Mouse (Mus musculus): Measurements from ENCODE around the gene Golga5. TPM values are rescaled to one million over a fixed set of nuclear protein-coding genes. Genes with fewer than 3 reads are reported as not detected.
"Not testable (repeated sequence)": the region's sequence is repeated elsewhere in the genome, so short reads cannot be mapped to it uniquely, and the experiment has no call there.

Golga5 gene
- polyA plus RNA-seq, 1 experiment from 2014 or later = 29.0 TPM

DNA sequence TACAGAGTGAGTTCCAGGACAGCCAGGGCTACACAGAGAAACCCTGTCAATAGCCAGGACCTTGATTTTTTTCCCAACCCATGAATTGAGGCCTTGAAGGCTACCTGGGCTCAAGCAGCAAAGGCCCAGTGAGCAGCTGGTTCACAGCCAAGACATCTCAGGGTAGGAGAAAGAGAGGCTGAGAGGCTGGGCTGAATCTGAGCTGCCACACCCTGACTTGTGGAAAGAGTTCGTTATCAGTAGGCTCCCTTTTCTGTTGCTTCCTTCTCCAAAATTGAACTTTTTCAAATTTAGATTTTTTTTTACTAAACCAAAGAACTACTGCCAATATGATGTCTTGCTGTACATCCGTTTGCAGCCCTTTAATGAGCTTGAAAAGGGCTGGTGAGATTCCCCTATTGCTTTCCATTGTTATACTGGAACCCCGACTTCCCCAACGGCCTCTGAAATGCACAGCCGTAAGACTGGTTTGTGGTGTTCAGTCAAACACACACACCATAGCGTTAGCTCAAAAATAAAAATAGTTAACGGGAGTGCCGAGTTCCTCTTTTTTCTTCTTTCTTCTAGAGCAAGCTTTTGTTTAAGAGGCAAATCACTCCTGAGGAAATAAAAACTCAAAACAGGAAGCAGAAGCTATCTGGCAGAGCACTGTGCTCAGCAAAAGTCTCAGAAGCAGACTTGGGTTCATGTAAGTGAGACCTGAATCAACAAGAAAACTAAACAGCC, 17.6 kb upstream of the Golga5 start:
- H3K36me3 ChIP-seq = no peaks in the 10 kb centered on the region
- H3K27ac ChIP-seq = peak overlapping the region; percentile 54; the same call in 1 of the 2 replicates
- H3K4me3 ChIP-seq (replicated peaks) = no peak overlapping the region
- peaks cover 9% of the 10 kb centered on the region; the same call in 1 of the 2 replicates for H3K4me1 ChIP-seq
- no peaks in the 10 kb centered on the region for H3K9me3 ChIP-seq
- no peak overlapping the region for H3K9ac ChIP-seq
- 75% methylated on average over 8 of the region's 8 CpGs for WGBS
- no peaks in the 10 kb centered on the region for H3K27me3 ChIP-seq (replicated peaks)
- ATAC-seq (ENCODE audit: insufficient read depth, low FRiP score, low read depth) = no peak
- no peak overlapping the region for H3K4me2 ChIP-seq

DNA sequence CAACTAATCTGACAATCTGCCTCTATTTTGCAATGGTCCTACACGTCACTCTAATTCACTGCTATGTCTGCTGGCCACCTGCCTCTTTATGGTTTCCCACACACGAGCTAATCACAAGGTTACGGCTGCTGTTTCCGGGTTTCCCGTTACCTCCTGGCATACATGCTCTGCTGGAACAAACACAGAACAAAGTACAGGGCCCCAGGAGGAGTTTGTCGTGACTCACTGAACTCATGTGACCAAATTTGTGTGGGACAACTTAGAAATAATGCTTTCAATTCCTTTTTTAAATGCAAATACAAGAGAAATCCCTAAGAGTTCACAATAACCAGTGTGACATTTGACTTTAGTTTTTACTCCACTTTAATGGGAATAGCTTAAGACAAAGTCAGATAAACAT, 15.4 kb upstream of the Golga5 start:
- Histone ChIP-seq H3K27me3 (replicated peaks) (no peaks in the 10 kb centered on the region), H3K36me3 (no peaks in the 10 kb centered on the region), H3K4me3 (replicated peaks) (no peak overlapping the region), H3K9me3 (no peaks in the 10 kb centered on the region), H3K4me2 (no peak overlapping the region), H3K4me1 (peaks cover 9% of the 10 kb centered on the region; the same call in 1 of the 2 replicates), H3K27ac (no peak overlapping the region), H3K9ac (no peak overlapping the region)
- ATAC-seq (ENCODE audit: insufficient read depth, low FRiP score, low read depth) = 0 out of 2 replicates have a peak, but pooled peaks have one; percentile 35
- 48% methylated on average over 6 of the region's 6 CpGs for WGBS

DNA sequence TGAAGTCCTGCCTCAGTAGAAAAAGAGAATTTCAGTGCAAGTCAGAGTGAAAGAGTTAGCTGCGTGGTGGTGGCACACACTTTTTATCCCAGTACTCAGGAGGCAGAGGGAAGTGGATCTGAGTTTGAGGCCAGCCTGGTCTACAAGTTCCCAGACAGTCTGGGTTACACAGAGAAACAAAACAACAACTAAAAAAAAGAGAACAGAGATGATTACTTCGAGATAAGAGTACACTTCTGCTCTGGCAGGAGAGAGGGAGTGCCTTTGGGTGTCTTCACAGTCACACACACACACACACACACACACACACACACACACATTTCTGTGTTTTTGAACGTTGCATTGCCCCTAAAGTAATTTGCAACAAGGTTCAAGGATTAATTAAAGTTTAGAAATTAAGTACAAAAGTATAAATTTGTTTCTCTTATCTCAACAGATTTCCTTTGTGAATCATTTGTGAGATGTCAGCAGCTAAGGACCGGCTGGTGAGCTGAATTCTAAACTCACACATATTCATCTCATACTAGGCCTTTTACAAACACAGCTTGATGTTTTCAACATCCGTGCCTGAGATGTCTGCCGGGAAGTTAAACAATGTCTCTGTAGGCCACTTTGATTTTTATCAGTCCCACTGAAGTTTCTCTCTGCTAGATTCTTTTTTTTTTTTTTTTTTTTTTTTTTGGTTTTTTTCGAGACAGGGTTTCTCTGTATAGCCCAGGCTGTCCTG, 12.3 kb upstream of the Golga5 start:
- no peak for ATAC-seq (ENCODE audit: insufficient read depth, low FRiP score, low read depth)
- H3K4me3 ChIP-seq (replicated peaks) = no peak overlapping the region
- H3K27ac ChIP-seq = no peak overlapping the region; the same call in 1 of the 2 replicates
- H3K27me3 ChIP-seq (replicated peaks) = no peaks in the 10 kb centered on the region
- no peaks in the 10 kb centered on the region for H3K4me1 ChIP-seq
- H3K4me2 ChIP-seq = no peak overlapping the region
- no peaks in the 10 kb centered on the region for H3K36me3 ChIP-seq
- H3K9me3 ChIP-seq = no peaks in the 10 kb centered on the region
- 45% methylated on average over 7 of the region's 7 CpGs for WGBS
- no peak overlapping the region for H3K9ac ChIP-seq

DNA sequence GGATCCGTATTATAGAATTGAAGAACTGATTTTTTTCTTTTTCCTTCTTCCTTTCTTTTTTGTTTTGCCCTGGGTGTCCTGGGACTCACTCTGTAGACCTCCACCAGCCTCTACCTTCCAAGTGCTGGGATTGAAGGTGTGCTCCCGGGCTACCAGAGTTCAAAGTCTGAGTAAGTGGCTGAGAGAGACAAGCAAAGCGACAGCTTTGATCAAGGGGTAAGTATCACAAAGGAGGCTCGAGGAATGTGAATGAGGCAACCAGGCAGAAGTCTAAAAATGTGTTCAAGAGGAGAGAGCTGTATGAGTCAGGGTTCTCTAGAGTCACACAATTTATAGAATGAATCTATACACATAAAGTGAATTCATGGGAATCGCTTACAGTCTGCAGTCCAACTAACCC, 8.9 kb upstream of the Golga5 start:
- no peaks in the 10 kb centered on the region for H3K9me3 ChIP-seq
- no peak overlapping the region for H3K4me2 ChIP-seq
- no peak overlapping the region for H3K27ac ChIP-seq
- no peak overlapping the region for H3K9ac ChIP-seq
- H3K4me3 ChIP-seq (replicated peaks) = no peak overlapping the region
- H3K4me1 ChIP-seq = no peaks in the 10 kb centered on the region
- no peaks in the 10 kb centered on the region for H3K27me3 ChIP-seq (replicated peaks)
- H3K36me3 ChIP-seq = no peaks in the 10 kb centered on the region
- 66% methylated on average over 5 of the region's 5 CpGs for WGBS
- ATAC-seq (ENCODE audit: insufficient read depth, low FRiP score, low read depth) = no peak

DNA sequence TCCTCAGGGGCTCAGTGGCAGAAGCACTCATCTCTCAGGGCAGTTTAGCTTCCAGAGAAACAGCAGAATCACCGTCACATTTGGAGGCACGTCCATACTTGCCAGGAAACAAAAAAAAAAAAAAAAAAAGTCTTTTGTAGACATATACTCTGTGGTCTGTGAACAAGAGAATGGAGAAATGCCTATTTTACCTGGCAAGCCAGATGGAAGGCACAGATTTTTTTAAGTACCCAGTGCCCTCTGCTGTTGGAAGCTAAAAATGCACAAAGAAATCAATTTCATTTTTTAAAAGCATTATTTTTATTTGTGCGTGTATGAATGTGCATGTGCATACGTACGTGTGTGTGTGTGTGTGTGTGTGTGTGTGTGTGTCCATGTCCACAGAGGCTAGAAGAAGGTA, 7.8 kb upstream of the Golga5 start:
- no peak for ATAC-seq (ENCODE audit: insufficient read depth, low FRiP score, low read depth)
- no peak overlapping the region for H3K9ac ChIP-seq
- WGBS = 64% methylated on average over 5 of the region's 5 CpGs
- no peak overlapping the region for H3K27ac ChIP-seq
- H3K4me2 ChIP-seq = no peak overlapping the region
- no peaks in the 10 kb centered on the region for H3K27me3 ChIP-seq (replicated peaks)
- no peaks in the 10 kb centered on the region for H3K36me3 ChIP-seq
- H3K4me1 ChIP-seq = no peaks in the 10 kb centered on the region
- H3K4me3 ChIP-seq (replicated peaks) = no peak overlapping the region
- H3K9me3 ChIP-seq = no peaks in the 10 kb centered on the region

DNA sequence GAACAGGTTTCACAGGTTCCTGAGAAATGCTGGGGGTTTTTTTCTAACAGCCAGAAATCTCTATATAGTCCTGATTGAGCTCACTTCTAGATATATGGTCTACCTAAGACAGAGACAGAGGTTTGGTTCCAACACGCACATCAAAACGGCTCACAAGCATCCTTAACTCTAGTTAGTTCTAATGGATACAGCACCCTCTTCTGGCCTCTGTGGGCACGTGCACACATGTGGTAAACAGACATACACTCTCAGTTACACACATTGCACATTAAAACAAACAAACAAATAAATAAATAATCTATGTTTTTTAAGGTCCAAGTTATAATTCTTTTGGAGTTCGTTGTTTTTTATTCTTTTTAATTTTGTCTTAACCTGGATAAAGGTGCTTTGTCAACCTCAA, 4.3 kb upstream of the Golga5 start:
- ATAC-seq (ENCODE audit: insufficient read depth, low FRiP score, low read depth) = no peak
- no peak overlapping the region for H3K4me3 ChIP-seq (replicated peaks)

DNA sequence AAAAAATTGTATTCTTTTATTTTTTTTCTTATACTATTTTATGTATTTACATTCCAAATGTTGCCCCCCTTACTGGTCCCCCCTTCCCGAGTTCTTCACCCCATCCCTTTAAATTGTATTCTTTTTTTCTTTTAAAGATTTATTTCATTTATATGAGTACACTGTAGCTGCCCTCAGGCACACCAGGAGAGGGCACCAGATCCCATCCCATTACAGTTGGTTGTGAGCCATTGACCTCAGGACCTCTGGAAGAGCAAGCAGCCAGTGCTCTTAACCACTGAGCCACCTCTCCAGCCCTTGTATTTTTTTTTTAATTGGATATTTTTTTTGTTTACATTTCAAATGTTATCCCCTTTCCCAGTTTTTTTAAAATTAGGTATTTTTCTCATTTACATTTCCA, 799 bp upstream of the Golga5 start:
- Histone ChIP-seq H3K27ac (no peak overlapping the region), H3K4me3 (replicated peaks) (no peak overlapping the region), H3K9ac (no peak overlapping the region), H3K4me1 (no peaks in the 10 kb centered on the region), H3K4me2 (no peak overlapping the region), H3K9me3 (no peaks in the 10 kb centered on the region), H3K27me3 (replicated peaks) (no peaks in the 10 kb centered on the region), H3K36me3 (0 out of 2 replicates have a peak, but pooled peaks cover 1% of the 10 kb centered on the region)
- no peak for ATAC-seq (ENCODE audit: insufficient read depth, low FRiP score, low read depth)
- WGBS = 59% methylated on average over 1 of the region's 1 CpGs

More for the DNA sequence above, 4.3 kb upstream of the Golga5 start:
- Histone ChIP-seq H3K27me3 (replicated peaks) (no peaks in the 10 kb centered on the region), H3K9me3 (no peaks in the 10 kb centered on the region), H3K9ac (no peak overlapping the region), H3K36me3 (no peaks in the 10 kb centered on the region), H3K27ac (no peak overlapping the region), H3K4me1 (no peaks in the 10 kb centered on the region), H3K4me2 (no peak overlapping the region)
- 57% methylated on average over 4 of the region's 4 CpGs for WGBS

DNA sequence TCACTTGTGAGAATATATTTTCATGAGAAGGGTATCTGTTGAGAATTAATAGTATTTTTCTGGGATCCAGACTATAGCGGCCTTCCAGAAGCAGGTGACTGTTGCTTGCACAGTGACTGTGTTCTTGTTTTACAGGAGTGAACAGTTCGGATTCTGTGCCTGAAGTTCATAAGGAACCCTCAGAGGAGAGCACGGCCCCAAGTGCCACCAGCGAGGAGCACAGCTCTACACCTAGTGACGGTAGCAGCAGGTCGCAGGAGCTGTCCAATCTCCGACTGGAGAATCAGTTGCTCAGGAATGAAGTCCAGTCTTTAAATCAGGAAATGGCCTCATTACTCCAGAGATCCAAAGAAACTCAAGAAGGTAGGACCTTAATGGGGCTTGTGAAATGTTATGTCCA, 5.5 kb downstream of the Golga5 start:
- Histone ChIP-seq H3K27me3 (replicated peaks) (no peaks in the 10 kb centered on the region), H3K36me3 (peaks cover 17% of the 10 kb centered on the region), H3K9ac (no peak overlapping the region), H3K4me2 (no peak overlapping the region), H3K4me3 (replicated peaks) (no peak overlapping the region), H3K4me1 (no peaks in the 10 kb centered on the region), H3K9me3 (no peaks in the 10 kb centered on the region), H3K27ac (no peak overlapping the region)
- no peak for ATAC-seq (ENCODE audit: insufficient read depth, low FRiP score, low read depth)
- WGBS = 95% methylated on average over 7 of the region's 7 CpGs

DNA sequence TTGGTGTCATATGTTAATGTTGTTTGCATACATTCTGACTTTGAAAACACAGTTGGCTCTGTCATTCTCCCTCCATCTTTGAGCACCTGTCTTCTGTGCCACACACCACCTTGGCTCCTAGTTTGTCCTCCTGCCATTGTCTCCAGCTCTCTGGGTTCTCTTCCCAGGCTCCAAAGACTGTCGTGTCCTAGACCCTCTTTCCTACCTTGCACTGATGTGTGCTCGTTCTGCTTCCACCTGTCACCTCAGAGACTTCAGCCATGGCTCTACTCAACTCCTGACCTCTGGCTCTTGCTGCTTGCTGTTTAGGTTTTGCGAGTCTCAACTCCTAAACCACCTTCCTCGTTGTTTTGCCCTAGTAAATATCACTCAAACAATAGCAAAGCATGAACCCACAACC, 11.5 kb downstream of the Golga5 start:
- H3K4me1 ChIP-seq = no peaks in the 10 kb centered on the region
- H3K27me3 ChIP-seq (replicated peaks) = no peaks in the 10 kb centered on the region
- H3K27ac ChIP-seq = no peak overlapping the region
- H3K9me3 ChIP-seq = no peaks in the 10 kb centered on the region
- ATAC-seq (ENCODE audit: insufficient read depth, low FRiP score, low read depth) = no peak
- no peak overlapping the region for H3K9ac ChIP-seq
- no peak overlapping the region for H3K4me3 ChIP-seq (replicated peaks)
- H3K36me3 ChIP-seq = peaks cover 27% of the 10 kb centered on the region
- 88% methylated on average over 4 of the region's 4 CpGs for WGBS
- H3K4me2 ChIP-seq = no peak overlapping the region

DNA sequence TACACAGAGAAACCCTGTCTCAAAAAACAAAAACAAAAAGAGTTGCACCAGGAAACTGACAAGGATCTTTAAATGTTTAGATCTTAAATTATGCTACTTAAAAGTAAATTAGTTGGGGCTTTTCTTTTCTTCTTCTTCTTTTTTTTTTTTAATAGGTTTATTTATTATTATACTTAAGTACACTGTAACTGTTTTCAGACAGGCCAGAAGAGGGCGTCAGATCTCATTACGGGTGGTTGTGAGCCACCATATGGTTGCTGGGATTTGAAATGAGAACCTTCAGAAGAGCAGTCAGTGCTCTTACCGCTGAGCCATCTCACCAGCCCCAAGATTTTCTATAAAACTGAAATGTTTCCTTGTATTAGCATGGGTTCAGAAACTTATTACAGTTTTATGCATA, 16.0 kb downstream of the Golga5 start:
- no peaks in the 10 kb centered on the region for H3K4me1 ChIP-seq
- 64% methylated on average over 3 of the region's 3 CpGs for WGBS
- H3K9ac ChIP-seq = no peak overlapping the region
- no peaks in the 10 kb centered on the region for H3K27me3 ChIP-seq (replicated peaks)
- peaks cover 39% of the 10 kb centered on the region for H3K36me3 ChIP-seq
- no peaks in the 10 kb centered on the region for H3K9me3 ChIP-seq
- no peak overlapping the region for H3K4me2 ChIP-seq
- no peak for ATAC-seq (ENCODE audit: insufficient read depth, low FRiP score, low read depth)
- no peak overlapping the region for H3K27ac ChIP-seq
- H3K4me3 ChIP-seq (replicated peaks) = no peak overlapping the region

DNA sequence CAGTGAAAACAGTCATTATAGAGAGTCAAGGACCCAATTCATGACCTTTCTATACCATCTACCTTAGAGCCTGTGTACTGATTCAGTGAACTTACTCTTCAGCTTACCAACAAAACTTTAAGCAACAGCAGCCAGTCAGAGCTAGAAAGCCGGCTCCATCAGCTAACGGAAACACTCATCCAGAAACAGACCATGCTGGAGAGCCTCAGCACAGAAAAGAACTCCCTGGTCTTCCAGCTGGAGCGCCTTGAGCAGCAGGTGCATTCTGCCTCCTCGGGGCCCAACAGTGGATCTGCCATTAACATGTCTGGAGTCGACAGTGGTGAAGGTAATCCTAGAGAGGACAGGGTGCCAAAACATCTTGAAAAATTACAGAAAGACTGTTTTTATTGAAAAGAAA, 23.0 kb downstream of the Golga5 start:
- Histone ChIP-seq H3K27ac (no peak overlapping the region), H3K4me3 (replicated peaks) (no peak overlapping the region), H3K4me2 (no peak overlapping the region), H3K36me3 (peaks cover 40% of the 10 kb centered on the region), H3K4me1 (no peaks in the 10 kb centered on the region), H3K9me3 (no peaks in the 10 kb centered on the region), H3K9ac (no peak overlapping the region), H3K27me3 (replicated peaks) (no peaks in the 10 kb centered on the region)
- ATAC-seq (ENCODE audit: insufficient read depth, low FRiP score, low read depth) = no peak
- WGBS = 85% methylated on average over 5 of the region's 5 CpGs

DNA sequence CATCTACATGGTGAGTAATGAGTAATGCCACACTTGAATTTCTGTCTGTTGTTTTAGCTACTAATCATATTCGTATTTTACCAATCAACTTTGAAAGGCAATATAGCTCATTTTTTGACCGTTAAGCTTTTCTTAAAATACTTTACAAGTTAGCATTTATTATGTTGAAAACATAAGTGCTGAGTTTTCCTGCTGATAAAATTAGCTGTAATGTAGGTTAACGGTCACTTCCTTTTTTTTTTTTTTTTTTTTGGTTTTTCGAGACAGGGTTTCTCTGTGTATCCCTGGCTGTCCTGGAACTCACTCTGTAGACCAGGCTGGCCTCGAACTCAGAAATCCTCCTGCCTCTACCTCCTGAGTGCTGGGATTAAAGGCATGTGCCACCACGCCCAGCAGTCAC, 26.8 kb downstream of the Golga5 start:
- not testable (repeated sequence) for H3K27me3 ChIP-seq (replicated peaks); H3K9me3 ChIP-seq; H3K4me2 ChIP-seq; H3K4me1 ChIP-seq; H3K4me3 ChIP-seq (replicated peaks); ATAC-seq (ENCODE audit: insufficient read depth, low FRiP score, low read depth); H3K27ac ChIP-seq; H3K9ac ChIP-seq
- WGBS = 79% methylated on average over 6 of the region's 6 CpGs
- peaks cover 34% of the 10 kb centered on the region for H3K36me3 ChIP-seq
